Mouse (Mus musculus) v-Abl transformed pro-B cells (cell line): ENCODE results near the gene Gm20765.
"Not testable (repeated sequence)": the region's sequence is repeated elsewhere in the genome, so short reads cannot be mapped to it uniquely, and the experiment has no call there.

Source experiments
- in situ Hi-C, 2 experiments: fragments of 400-800 bp; cut with MboI; formaldehyde crosslinking; loops; one replicate each; pipeline ENCODE4 v1.15.1; 2025; ENCODE audit not compliant: unreplicated experiment in 2 of 2

The Gm20765 gene

GRCm38 (mm10) chr10:104185233-104185632 is at the start of gene Gm20765:
Gene Gm20765 (plus strand): TSS chr10:104185533.
- in situ Hi-C loops, result not testable (repeated sequence)

- in situ Hi-C loops, result not testable (repeated sequence)
These were observed 42.6 kb upstream of the Gm20765 start, which contains the start of gene Gm21293 for GRCm38 (mm10) chr10:104142687-104143086. Gene Gm21293 (plus strand): TSS chr10:104142987.

- in situ Hi-C loops, result not testable (repeated sequence)
These were observed 34.1 kb upstream of the Gm20765 start, which contains the start of gene Gm6763 for GRCm38 (mm10) chr10:104151197-104151596. Gene Gm6763 (plus strand): TSS chr10:104151497.

- in situ Hi-C loops, result not testable (repeated sequence)
These were observed 25.6 kb upstream of the Gm20765 start, which contains the start of gene Gm8764 for GRCm38 (mm10) chr10:104159706-104160105. Gene Gm8764 (plus strand): TSS chr10:104160006.

- in situ Hi-C loops, result not testable (repeated sequence)
These were observed 17.1 kb upstream of the Gm20765 start, which contains the start of gene Gm21304 for GRCm38 (mm10) chr10:104168215-104168614. Gene Gm21304 (plus strand): TSS chr10:104168515.

GRCm38 (mm10) chr10:104176724-104177123 is 8.6 kb upstream of the Gm20765 start, which contains the start of gene Gm21312:
Gene Gm21312 (plus strand): TSS chr10:104177024.
- in situ Hi-C loops, result not testable (repeated sequence)

GRCm38 (mm10) chr10:104193742-104194141 is 8.4 kb downstream of the Gm20765 start, which contains the start of gene Gm4340:
Gene Gm4340 (plus strand): TSS chr10:104194042.
- in situ Hi-C loops, result not testable (repeated sequence)

GRCm38 (mm10) chr10:104209655-104210054 is 24.3 kb downstream of the Gm20765 start:
- in situ Hi-C loops, result no loop called here

- in situ Hi-C loops, result no loop called here
These were observed 25.1 kb downstream of the Gm20765 start for GRCm38 (mm10) chr10:104210268-104210990.

GRCm38 (mm10) chr10:104214527-104214926 is 29.2 kb downstream of the Gm20765 start:
- in situ Hi-C loops, result no loop called here

GRCm38 (mm10) chr10:104220303-104221021 is 35.1 kb downstream of the Gm20765 start:
- in situ Hi-C loops, result no loop called here
